Mouse (Mus musculus): ENCODE measurements around the gene Arpc1a.
A peak's percentile ranks its signal among the peaks of the same experiment; 100 is the strongest.
"Not testable (repeated sequence)": the region's sequence is repeated elsewhere in the genome, so short reads cannot be mapped to it uniquely, and the experiment has no call there.

The Arpc1a gene

DNA sequence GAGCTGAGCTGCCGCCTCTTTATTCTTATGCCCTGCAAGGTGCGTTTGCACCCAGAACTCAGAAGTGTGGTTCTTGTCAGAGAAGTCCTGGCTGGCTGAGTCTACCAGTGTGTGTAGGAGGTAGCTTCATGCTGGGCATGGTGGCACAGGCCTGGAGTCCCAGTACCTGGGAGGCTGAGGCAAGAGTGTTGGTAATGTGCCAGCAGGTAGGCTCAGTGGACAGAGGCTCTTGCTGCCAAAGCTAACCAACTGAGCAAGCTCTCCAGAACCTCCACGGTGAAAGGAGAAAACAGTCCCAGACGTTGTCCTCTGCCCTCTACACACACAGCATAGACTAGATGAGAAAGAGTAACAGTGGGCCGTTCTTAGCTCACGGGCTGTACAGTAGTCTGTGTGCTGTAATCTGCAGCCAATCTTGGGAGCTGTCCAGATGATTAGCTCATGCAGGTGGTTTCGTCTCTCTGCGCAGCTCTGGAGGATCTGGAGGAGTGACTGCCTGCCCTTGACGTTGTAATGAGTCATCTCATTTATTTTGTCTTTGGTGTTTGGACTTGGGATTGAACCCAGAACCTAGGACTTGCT, 22.2 kb downstream of the Arpc1a start:
- no peak for DNase-seq (ENCODE audit: low spot score)

- peak; percentile 63 for DNase-seq (ENCODE audit: low spot score)
Observed at GRCm38 (mm10) chr5:145110401-145110800, 26.8 kb downstream of the Arpc1a start.

- no peak for DNase-seq (ENCODE audit: low spot score)
Observed at GRCm38 (mm10) chr5:145112566-145112965, 28.9 kb downstream of the Arpc1a start.

DNA sequence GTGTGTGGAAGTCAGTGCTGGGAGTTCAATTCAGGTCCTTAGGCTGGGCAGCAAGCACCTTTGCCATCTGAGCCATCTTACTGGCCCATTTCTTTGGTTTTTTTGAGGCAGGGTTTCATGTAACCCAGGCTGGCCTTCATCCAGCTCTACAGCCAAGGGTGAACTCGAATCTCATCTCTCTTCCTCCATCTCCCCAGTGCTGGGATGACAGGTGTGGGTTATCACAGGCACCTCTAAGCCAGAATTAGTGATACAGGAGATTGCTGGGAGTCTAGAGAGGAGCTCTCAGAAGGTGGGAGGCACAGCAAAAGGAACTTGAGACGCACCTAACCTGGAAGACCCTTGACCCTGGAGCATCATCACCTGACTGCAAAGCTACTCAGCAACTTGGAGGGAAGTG, 29.8 kb downstream of the Arpc1a start:
- no peak for DNase-seq (ENCODE audit: low spot score)

DNA sequence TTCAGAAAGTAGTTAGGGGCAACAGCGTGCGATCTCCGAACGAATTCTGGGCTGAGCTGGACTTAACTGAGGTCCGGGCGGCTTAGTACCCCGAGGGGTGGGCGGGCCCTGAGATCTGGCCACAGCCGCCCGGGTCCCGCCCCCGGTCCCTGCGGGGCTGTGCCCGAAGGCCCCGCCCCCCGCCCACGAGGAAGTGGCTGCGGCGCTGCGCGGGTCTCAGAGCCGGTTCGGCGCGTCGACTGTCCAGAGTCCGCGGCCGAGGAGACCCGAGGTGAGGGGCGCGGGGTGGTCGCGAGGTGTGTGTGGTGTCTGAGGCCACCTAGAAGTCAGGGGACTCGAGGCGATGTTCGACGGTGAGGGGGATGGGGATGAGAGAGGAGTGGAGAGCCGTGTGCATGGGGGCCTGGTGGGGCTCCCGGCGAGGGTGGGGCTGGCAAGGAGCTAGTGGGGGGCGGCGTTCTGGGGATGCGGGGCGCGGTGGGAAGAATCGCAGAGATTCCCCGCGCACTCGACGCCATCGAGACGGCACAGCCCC, 30.5 kb downstream of the Arpc1a start, which contains the start of gene Arpc1b:
Gene Arpc1b, plus strand, starts transcription at position 145 of the 535 bp plus-strand sequence.
- DNase-seq (ENCODE audit: low spot score): peak; percentile 83

DNA sequence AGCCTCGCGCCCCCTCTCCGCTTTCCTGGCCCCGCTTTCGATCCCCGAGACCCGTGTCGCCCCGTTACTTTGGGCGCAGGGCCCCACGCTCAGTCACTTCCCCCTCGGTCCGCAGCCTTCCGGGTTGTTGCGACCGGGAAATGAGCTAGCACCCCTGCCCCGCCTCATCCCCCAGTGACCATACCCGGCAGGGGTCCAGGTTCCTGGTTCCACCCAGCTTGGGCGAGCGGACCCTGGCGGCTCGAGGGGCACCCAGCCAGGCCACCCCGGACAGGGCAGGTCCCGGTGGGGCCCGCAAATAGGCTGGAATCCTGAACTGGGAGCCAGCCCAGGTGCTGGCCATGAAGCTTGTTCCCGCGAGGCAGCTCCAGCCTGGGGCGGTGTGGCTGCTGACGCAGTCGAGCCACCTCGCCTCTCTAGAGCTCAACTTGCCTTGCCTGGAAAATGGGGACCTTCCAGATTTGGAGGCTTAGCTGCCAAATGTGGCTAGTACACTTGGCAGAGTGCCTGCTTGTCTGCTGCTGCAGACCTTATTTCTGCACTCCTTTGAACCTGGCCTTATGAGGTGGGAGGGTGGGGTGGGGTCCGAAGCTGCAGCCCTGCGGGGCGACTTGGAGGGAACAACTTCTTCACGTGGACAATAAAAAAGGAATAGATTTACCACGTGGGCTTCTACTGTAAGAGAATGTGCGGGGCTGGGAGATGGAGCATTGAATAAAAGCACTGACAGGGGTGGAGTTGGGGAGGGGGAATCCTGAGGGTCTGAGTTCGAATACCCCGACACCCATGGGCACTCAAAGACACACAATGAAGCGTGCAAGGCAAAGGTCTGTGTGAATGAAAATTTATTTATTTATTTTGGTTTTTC, 31.2 kb downstream of the Arpc1a start:
- DNase-seq (ENCODE audit: low spot score): peak; percentile 60

DNA sequence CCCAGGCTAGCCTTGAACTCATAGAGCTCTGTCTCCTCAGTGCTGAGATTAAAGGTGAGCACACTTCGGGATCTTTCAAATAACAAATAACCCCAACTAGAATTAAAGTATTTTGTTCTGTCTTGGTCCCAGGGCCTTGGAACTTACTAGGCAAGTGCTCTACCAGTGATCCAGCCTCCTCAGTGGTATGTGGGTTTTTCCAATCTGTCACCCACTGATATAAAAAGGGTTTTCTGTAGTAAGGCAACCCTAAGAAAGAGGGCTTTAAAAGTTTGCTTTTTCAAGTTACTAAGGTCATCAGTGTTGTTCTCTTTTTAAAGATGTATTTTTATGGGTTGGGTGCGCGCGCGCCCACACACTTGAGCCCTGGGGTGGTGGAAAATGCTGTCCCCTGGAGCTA, 32.1 kb downstream of the Arpc1a start:
- no peak for DNase-seq (ENCODE audit: low spot score)

- peak; percentile 52 for DNase-seq (ENCODE audit: low spot score)
Observed at GRCm38 (mm10) chr5:145116316-145116715, 32.7 kb downstream of the Arpc1a start.

GRCm38 (mm10) chr5:145116916-145117315, 33.3 kb downstream of the Arpc1a start:
- DNase-seq (ENCODE audit: low spot score): no peak

- no peak for DNase-seq (ENCODE audit: low spot score)
Observed at GRCm38 (mm10) chr5:145118005-145118404, 34.4 kb downstream of the Arpc1a start.

DNA sequence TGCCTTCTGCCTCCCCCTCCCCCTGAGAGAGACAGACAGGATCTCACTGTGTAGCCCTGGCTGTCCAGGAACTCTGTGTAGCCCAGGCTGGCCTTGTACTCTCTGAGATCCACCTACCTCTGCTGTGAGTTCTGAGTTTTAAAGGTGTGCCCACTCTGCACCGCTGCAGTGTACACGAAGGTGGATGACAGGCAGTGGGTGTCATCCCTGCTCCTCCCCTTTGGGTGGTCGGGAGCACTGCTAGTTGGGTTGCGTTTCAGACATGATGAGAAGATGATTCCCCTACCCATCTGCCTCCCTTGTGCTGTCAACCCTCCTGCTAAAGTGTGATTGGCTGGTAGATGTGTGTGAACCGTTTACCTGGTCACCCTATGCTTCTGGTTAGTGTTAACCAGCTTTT, 34.8 kb downstream of the Arpc1a start:
- no peak for DNase-seq (ENCODE audit: low spot score)

- no peak for DNase-seq (ENCODE audit: low spot score)
Observed at GRCm38 (mm10) chr5:145119385-145119784, 35.8 kb downstream of the Arpc1a start.

- no peak for DNase-seq (ENCODE audit: low spot score)
Observed at GRCm38 (mm10) chr5:145120921-145121320, 37.3 kb downstream of the Arpc1a start.

DNA sequence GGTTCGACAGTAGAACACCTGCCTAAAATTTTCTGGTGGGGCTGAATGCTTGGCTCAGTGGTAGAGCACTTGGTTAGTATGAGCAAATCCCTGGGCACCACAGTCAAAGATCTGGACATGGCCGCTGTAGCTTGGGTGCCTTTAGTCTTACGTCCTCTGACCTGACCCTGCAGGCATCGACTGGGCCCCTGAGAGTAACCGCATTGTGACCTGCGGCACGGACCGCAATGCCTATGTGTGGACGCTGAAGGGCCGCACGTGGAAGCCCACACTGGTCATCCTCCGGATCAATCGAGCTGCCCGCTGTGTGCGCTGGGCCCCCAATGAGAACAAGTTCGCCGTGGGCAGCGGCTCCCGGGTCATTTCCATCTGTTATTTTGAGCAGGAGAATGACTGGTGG, 39.8 kb downstream of the Arpc1a start:
- no peak for DNase-seq (ENCODE audit: low spot score)

- no peak for DNase-seq (ENCODE audit: low spot score)
Observed at GRCm38 (mm10) chr5:145126580-145126979, 43.0 kb downstream of the Arpc1a start.

- no peak for DNase-seq (ENCODE audit: low spot score)
Observed at GRCm38 (mm10) chr5:145129124-145129523, 45.5 kb downstream of the Arpc1a start.

DNA sequence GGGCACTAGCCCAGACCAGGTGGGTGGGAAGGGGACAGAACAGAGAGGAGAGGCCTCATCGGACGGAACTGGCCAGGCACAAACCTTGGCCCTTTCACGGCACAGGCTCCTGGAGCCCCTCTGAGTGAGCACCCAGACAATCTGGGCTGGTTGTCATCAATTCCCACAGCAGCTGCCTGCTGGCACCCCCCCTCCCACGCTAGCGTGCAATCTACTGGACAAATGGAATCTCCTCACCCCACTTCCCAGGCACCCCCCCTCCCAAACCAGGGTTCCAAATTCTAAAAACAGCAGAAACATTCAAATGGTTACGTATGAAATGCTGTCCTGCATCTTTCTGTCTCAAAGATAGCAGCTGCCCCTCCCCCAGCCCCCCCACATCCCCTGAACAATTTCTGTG, 46.1 kb downstream of the Arpc1a start:
- not testable (repeated sequence) for DNase-seq (ENCODE audit: low spot score)

DNA sequence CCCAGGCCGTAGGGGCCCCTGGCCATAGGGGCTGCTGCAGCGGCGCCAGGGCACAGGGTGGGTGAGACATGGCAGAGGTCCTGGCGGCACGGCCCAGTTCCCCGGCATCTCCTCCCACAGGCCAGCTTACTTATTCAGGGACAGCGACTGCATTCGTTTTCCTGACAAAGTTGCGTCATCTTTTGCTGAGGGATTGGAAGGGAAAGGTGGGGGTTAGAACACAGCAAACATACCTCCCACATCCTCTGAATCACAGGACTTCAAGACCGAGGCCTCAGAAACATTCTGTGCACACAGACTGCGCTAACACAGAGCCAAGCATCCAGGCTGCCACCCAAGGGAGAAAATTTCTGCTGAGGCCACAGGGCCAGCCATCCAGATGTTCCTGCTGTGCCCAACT, 46.6 kb downstream of the Arpc1a start:
- DNase-seq (ENCODE audit: low spot score): peak; percentile 47

DNA sequence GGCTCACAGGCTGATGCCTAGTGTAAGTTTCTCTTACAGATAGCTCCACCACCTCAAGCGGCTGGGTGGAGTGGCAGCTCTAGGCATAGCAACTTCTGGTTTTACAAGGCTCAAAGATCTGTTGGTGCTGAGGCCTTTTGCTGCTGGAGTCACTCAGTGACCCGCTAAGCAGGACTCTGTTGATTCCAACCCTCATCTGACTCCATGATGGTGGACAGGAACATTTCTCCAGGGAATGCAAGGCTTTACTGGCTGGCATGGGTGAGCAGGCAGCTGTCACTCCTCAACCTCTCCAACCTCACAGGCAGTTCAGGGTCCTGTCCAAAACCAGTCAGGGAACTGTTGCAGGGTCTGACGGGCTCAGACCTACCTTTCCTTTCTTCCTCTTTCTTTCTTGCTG, 47.4 kb downstream of the Arpc1a start:
- no peak for DNase-seq (ENCODE audit: low spot score)

GRCm38 (mm10) chr5:145133275-145133674, 49.6 kb downstream of the Arpc1a start:
- not testable (repeated sequence) for DNase-seq (ENCODE audit: low spot score)

DNA sequence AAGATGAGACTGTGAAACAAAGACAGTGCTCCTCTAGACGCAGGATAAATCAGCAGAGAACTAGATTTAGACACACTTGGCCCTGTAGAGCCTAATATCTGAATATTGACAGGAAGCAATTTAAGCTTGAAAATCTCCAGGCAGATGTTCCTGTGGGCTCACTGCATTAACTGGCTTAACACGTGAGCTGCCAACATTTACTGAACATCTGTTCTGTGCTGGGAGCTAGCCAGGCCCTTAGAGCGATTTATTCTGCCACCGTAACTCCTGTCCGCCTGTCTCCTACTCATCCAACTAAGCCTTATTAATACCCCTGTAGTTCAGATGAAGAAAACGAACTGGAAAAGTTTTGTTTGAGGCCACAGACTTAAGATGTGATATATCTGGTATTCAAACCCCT, 55.2 kb downstream of the Arpc1a start:
- no peak for DNase-seq (ENCODE audit: low spot score)

GRCm38 (mm10) chr5:145139571-145140519, 56.2 kb downstream of the Arpc1a start, which contains the start of the genes Pdap1 and Bud31:
Gene Pdap1 (minus strand): TSS chr5:145140238.
Gene Bud31 (plus strand): TSS chr5:145140362.
- peak; percentile 94 for DNase-seq (ENCODE audit: low spot score)

Measured in yolk sac, embryonic 10.5 days (tissue).